Mouse (Mus musculus): ENCODE results near the gene Olfr1280.

GRCm38 (mm10) chr2:111313717-111314116 is at the start of gene Olfr1280:
- TF ChIP-seq POLR2A (IDR thresholded peaks at IDR 0.05; ENCODE audit: borderline replicate concordance, extremely low read depth, insufficient read depth, insufficient read length, poor library complexity, severe bottlenecking), result no peak
- no peak for TF ChIP-seq CTCF (IDR thresholded peaks at IDR 0.05; ENCODE audit: borderline replicate concordance, extremely low read depth, insufficient read depth, insufficient read length)
